Mouse (Mus musculus) myocyte (in vitro differentiated cells): ENCODE measurements around the gene C1d. TPM values are rescaled to one million over a fixed set of nuclear protein-coding genes. Genes with fewer than 3 reads are reported as not detected.
"Not testable (repeated sequence)": the region's sequence is repeated elsewhere in the genome, so short reads cannot be mapped to it uniquely, and the experiment has no call there.

Experiments used
- H3K27me3 ChIP-seq: one replicate; pipeline ENCODE4 v1.6.1; 2011; ENCODE audit not compliant: control insufficient read depth, insufficient read depth, insufficient read length
- H3K36me3 ChIP-seq: one replicate; pipeline ENCODE4 v1.6.1; 2011; ENCODE audit not compliant: control insufficient read depth, insufficient read depth
- H3K4me2 ChIP-seq: one replicate; pipeline ENCODE4 v1.6.1; 2011; ENCODE audit warnings: low read depth, control low read depth
- H3K4me3 ChIP-seq: one replicate; pipeline ENCODE4 v1.5.1; 2011; ENCODE audit warnings: mild to moderate bottlenecking, control low read depth, moderate library complexity
- H3K79me2 ChIP-seq: one replicate; pipeline ENCODE4 v1.6.1; 2011; ENCODE audit not compliant: control insufficient read depth, insufficient read depth
- H3ac ChIP-seq: one replicate; pipeline ENCODE4 v1.6.1; 2011; ENCODE audit not compliant: control insufficient read depth, insufficient read length
- CEBPB ChIP-seq: IDR thresholded peaks from 2 replicates; pipeline ENCODE4 v1.6.1; 2011; ENCODE audit warnings: mild to moderate bottlenecking, moderate library complexity; ENCODE audit not compliant: poor library complexity, insufficient read depth, severe bottlenecking
- E2F4 ChIP-seq: IDR thresholded peaks from one replicate; pipeline ENCODE4 v1.6.1; 2011; ENCODE audit warnings: mild to moderate bottlenecking, control low read depth, moderate library complexity; ENCODE audit not compliant: insufficient read depth
- MAX ChIP-seq: IDR thresholded peaks from one replicate; pipeline ENCODE4 v1.6.1; 2011; ENCODE audit warnings: low read depth, mild to moderate bottlenecking, control low read depth
- MYOD1 ChIP-seq, 3 experiments: IDR thresholded peaks; one replicate each; pipeline ENCODE4 v1.6.1; 2011; ENCODE audit warnings: control low read depth in 2 of 3, low read depth in 2 of 3, mild to moderate bottlenecking in 2 of 3, moderate library complexity in 1 of 3; ENCODE audit not compliant: insufficient read length in 2 of 3, control insufficient read depth in 1 of 3
- MYOG ChIP-seq, 3 experiments: IDR thresholded peaks; one replicate each; pipeline ENCODE4 v1.6.1; 2011; ENCODE audit warnings: control low read depth in 2 of 3, low read depth in 2 of 3, mild to moderate bottlenecking in 2 of 3; ENCODE audit not compliant: insufficient read length in 2 of 3, control insufficient read depth in 1 of 3, insufficient read depth in 1 of 3
- POLR2A ChIP-seq: IDR thresholded peaks from one replicate; pipeline ENCODE4 v1.6.1; 2011; ENCODE audit warnings: low read depth, mild to moderate bottlenecking, control low read depth, moderate library complexity; ENCODE audit not compliant: insufficient read length
- POLR2AphosphoS2 ChIP-seq: IDR thresholded peaks from one replicate; pipeline ENCODE4 v1.6.1; 2011; ENCODE audit warnings: low read depth, control low read depth; ENCODE audit not compliant: insufficient read length
- REST ChIP-seq: IDR thresholded peaks from one replicate; pipeline ENCODE4 v1.6.1; 2011; ENCODE audit warnings: mild to moderate bottlenecking, control low read depth, moderate library complexity; ENCODE audit not compliant: insufficient read depth, insufficient read length
- SRF ChIP-seq: IDR thresholded peaks from one replicate; pipeline ENCODE4 v1.6.1; 2011; ENCODE audit warnings: low read depth; ENCODE audit not compliant: control insufficient read depth, insufficient read length
- TCF12 ChIP-seq: IDR thresholded peaks from one replicate; pipeline ENCODE4 v1.6.1; 2011; ENCODE audit warnings: mild to moderate bottlenecking, control low read depth; ENCODE audit not compliant: poor library complexity, insufficient read depth, severe bottlenecking
- TCF3 ChIP-seq: IDR thresholded peaks from one replicate; pipeline ENCODE4 v1.6.1; 2011; ENCODE audit warnings: low read depth, control low read depth; ENCODE audit not compliant: insufficient read length
- USF1 ChIP-seq: IDR thresholded peaks from one replicate; pipeline ENCODE4 v1.6.1; 2011; ENCODE audit warnings: low read depth, mild to moderate bottlenecking, control low read depth, moderate library complexity
- polyA plus RNA-seq: library from polyadenylated mRNA; unstranded; fragments of >200 nt; fragmentation: generic; extraction: Trizol; gene quantifications from one replicate; pipeline ENCODE4 v1.2.1, GENCODE M21; 2012; ENCODE audit warnings: missing spikeins

Gene C1d
- polyA plus RNA-seq, 1 experiment = 18.6 TPM

GRCm38 (mm10) chr11:17215475-17215874 lies 41.9 kb upstream of the C1d start:
- Histone ChIP-seq H3K36me3 (peaks cover 4% of the 10 kb centered on the region), H3K4me3 (no peak overlapping the region), H3K4me2 (no peak overlapping the region), H3K79me2 (peaks cover 20% of the 10 kb centered on the region), H3ac (no peak overlapping the region), H3K27me3 (no peaks in the 10 kb centered on the region)
- no peak for TF ChIP-seq TCF3
- no peak for TF ChIP-seq REST
- TF ChIP-seq USF1 = no peak

DNA sequence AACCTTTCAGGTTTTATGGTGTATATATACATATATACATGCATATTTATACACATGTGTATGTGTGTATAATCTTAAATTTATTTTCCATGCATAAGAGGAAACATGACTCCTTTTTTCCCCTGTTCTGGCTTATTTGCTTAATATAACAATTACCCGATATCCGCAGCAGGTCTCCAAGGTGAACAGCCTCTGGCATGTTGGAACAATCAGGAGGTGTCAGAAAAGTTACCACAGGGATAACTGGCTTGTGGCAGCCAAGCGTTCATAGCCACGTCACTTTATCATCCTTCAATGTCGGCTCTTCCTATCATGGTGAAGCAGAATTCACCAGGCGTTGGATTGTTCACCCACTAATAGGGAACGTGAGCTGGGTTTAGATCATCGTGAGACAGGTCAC lies 36.3 kb upstream of the C1d start:
- H3K79me2 ChIP-seq = no peaks in the 10 kb centered on the region
- H3K36me3 ChIP-seq = peaks cover 16% of the 10 kb centered on the region
- H3ac ChIP-seq = no peak overlapping the region
- H3K4me2 ChIP-seq = no peak overlapping the region
- no peak for TF ChIP-seq TCF3
- no peak for TF ChIP-seq USF1
- H3K27me3 ChIP-seq = no peaks in the 10 kb centered on the region
- H3K4me3 ChIP-seq = no peak overlapping the region

GRCm38 (mm10) chr11:17232792-17233191 lies 24.6 kb upstream of the C1d start:
- no peak overlapping the region for H3K4me2 ChIP-seq
- no peak overlapping the region for H3K4me3 ChIP-seq
- H3K27me3 ChIP-seq = no peaks in the 10 kb centered on the region
- TF ChIP-seq POLR2AphosphoS2 (no peak), E2F4 (no peak), SRF (no peak), TCF12 (no peak), USF1 (no peak), REST (no peak)
- peaks cover 24% of the 10 kb centered on the region for H3K36me3 ChIP-seq
- H3ac ChIP-seq = no peak overlapping the region
- H3K79me2 ChIP-seq = no peaks in the 10 kb centered on the region

DNA sequence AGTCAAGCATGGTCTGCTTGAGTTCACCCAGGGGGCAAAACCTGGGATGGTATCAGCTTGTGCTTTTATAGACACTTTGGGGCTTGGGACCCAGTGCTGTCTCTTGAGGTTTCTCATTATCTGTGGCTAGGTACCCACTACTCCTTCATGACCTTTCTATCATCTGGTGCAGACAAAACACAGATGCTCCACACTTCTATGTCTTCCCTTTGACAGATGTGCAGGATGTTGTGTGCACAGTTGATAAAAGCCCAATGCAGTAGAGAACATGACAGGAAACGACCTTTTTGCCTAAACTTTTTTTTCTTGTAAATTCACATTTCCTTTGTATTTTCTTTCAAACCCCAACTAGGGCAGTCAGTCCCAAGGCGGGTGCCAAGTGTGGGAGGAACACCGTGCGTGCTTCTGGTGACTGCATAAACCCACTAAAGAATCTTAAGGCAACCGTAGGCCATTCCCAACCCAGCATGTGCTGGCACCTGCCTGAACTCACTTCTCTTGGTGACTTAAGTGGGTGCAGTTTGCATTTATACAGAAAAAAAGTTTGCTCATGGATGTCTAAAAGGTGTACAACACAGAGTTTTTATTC lies 20.8 kb upstream of the C1d start:
- Histone ChIP-seq H3K36me3 (peaks cover 3% of the 10 kb centered on the region), H3K4me3 (no peak overlapping the region), H3ac (no peak overlapping the region), H3K27me3 (no peaks in the 10 kb centered on the region), H3K79me2 (no peaks in the 10 kb centered on the region), H3K4me2 (no peak overlapping the region)
- TF ChIP-seq REST (no peak), USF1 (no peak), SRF (no peak), CEBPB (no peak), TCF12 (no peak), MYOD1 (IDR thresholded peaks at IDR 0.05; ENCODE audit: control insufficient read depth in 1 of 3, insufficient read length in 2 of 3, low read depth in 2 of 3) (no peak), MAX (no peak), TCF3 (no peak), POLR2AphosphoS2 (no peak)

GRCm38 (mm10) chr11:17238598-17238997 lies 18.8 kb upstream of the C1d start:
- H3K27me3 ChIP-seq, H3K79me2 ChIP-seq, H3ac ChIP-seq, H3K4me2 ChIP-seq, H3K36me3 ChIP-seq, H3K4me3 ChIP-seq: not testable (repeated sequence)

DNA sequence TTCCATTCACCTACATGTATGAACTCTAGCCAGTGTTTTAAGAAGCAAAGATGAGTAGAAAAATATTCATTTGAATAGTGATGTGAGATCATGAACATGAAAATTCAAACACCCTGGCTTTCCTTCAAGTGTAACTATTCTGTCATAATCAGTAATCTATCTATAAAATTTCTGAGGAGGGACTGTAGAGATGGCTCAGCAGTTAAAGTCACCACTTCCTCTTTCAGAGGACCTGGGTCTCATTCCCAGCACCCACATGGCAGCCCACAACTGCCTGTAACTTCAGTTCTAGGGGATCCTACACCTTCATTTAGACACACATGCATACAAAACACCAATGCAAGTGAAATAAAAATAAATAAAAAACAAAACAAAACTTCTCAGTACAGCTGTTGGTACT lies 8.7 kb upstream of the C1d start:
- Histone ChIP-seq H3K4me3 (no peak overlapping the region), H3K79me2 (no peaks in the 10 kb centered on the region), H3K4me2 (no peak overlapping the region), H3ac (no peak overlapping the region), H3K27me3 (no peaks in the 10 kb centered on the region), H3K36me3 (no peaks in the 10 kb centered on the region)
- no peak for TF ChIP-seq MYOD1 (IDR thresholded peaks at IDR 0.05; ENCODE audit: control insufficient read depth in 1 of 3, insufficient read length in 2 of 3, low read depth in 2 of 3)
- no peak for TF ChIP-seq TCF3
- no peak for TF ChIP-seq MAX
- no peak for TF ChIP-seq CEBPB
- TF ChIP-seq POLR2A = no peak
- TF ChIP-seq E2F4 = no peak
- no peak for TF ChIP-seq USF1
- TF ChIP-seq POLR2AphosphoS2 = no peak
- TF ChIP-seq MYOG (IDR thresholded peaks at IDR 0.05; ENCODE audit: control insufficient read depth in 1 of 3, insufficient read depth in 1 of 3, insufficient read length in 2 of 3, low read depth in 2 of 3) = no peak
- TF ChIP-seq TCF12 = no peak
- TF ChIP-seq REST = no peak
- TF ChIP-seq SRF = no peak
